Mouse (Mus musculus) urinary bladder, postnatal 25 days (tissue): ENCODE measurements around the gene Rad1.
"Not testable (repeated sequence)": the region's sequence is repeated elsewhere in the genome, so short reads cannot be mapped to it uniquely, and the experiment has no call there.

Source experiments
- DNase-seq: peaks from one replicate; pipeline ENCODE4 v3.0.0; 2022; ENCODE audit warnings: low spot score

The Rad1 gene

DNA sequence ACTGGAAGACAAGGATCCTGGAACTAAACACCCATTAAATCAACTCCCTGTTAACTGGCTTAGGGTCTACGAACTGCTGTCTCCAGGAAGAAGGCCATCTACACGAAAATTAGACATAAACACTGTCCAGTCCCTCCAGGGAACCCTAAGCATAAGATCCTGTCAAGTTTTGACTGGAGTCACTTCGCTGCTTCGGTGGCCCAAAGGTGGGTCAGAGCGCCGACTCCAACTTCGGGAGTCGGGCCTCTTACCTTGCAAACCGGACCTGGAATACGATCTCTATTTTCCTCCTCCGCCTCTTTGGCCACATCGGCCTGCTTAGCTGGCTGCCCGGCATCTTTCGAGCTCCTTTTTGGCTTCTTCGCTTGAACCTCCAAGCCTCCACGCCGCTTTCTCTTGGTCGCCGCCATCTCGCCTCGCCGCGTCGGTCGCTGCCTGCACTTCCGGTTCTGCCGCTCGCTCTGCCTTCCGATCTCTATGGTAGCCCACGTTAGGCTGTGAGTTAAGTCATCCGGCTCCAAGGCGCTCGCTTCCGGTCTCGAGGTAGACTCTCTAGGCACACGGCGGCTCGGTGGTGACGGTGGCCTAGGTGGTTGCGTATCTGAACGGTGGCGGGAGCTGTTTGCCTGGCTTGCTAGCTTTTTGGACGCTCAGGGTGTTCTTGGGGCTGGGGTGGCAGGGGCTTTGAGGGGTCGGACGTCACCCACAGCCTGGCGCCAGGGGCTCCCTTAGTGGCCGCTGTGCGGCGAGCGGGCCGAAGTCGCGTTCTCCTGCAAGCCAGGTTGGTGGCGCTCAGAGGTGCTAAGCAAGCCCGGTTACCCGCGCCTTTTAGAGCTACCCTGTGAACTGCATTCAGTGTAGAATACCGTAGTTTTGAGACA lies at the start of gene Rad1, which contains the start of gene Brix1:
Gene Rad1 (plus strand): TSS at position 535 of the 881 bp plus-strand sequence.
Gene Brix1 (minus strand): TSS at position 464 of the 881 bp plus-strand sequence.
- peak; percentile 89 for DNase-seq

GRCm38 (mm10) chr15:10436893-10437292 lies 48.9 kb upstream of the Rad1 start:
- no peak for DNase-seq

DNA sequence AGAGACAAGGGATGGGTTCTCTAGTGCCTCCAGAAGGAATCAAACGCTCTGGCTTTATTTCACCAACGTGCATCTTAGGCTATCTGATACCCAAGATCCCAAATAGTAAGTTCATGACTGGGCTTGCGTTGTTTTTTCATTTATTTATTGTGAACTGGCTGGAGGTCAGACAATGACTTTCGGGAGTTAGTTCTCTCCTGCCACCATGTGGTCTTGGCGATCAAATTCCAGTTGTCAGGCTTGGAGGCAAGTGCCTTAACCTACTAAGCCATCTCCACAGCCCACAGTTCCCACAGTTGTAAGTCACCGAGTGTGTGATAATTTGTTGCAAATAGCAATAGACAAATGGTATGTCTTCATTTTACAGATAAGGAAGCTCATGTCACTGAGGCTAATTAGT lies 45.9 kb upstream of the Rad1 start:
- DNase-seq, result no peak

DNA sequence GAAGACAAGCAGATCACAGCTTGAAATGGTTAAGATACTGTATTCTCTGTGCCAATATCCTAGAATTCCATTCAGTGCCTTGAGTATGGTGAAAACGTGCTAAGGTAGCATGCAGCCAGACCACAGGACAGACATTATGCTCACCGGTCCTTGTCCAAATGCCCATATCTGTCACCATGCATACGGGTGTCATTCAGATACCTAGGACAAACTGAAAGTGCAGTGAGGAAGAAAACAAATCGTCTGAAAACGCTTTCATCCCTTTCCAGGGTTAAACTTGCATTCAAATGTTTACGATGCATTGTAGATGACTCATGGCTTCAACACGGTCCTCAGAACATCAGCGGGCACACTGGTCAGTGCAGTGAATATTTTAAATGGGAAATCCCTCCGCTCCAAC lies 44.3 kb upstream of the Rad1 start:
- DNase-seq, result no peak

GRCm38 (mm10) chr15:10442275-10442674 lies 43.5 kb upstream of the Rad1 start:
- DNase-seq, result no peak

DNA sequence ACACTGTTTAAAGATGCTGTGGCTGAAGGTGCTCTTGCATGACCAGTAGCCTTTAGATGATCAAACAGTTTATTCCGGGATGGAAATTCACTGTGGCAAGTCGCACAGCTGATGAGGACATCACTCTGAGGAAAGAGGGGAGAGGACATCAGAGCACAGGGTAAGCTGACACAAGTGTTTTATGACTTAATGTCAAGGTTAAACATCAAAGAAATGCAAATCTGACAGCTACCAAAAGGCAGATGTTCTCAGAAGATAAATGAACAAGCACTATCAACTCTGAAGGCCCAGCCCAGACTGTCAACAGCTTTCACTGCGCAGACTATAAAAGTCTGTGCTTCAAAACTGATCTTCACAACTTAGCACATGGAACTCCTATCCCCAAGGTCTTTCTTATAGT lies 38.7 kb upstream of the Rad1 start:
- no peak for DNase-seq

GRCm38 (mm10) chr15:10460986-10461385 lies 24.8 kb upstream of the Rad1 start:
- no peak for DNase-seq

- DNase-seq, result no peak
These were observed 22.3 kb upstream of the Rad1 start for GRCm38 (mm10) chr15:10463555-10463954.

DNA sequence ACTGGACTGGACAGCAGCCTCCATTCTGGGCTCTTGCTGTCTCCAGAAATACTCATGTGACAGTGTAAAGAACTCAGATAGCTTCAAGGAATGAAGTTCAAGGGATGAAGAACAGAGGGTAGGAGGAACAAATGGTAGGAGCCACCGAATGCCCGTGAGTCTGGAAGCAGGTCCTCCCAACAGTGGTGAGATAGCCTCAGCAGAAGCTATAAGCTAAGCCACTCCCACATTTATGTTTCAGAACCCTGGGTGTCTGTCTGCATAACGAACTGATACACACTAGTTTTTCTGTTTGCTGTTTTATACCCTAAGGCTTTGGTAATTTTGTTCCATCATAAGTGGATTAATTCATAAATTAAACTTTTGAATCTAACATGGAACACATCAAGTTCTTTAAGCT lies 21.1 kb upstream of the Rad1 start:
- DNase-seq, result no peak

GRCm38 (mm10) chr15:10468761-10469160 lies 17.1 kb upstream of the Rad1 start:
- DNase-seq, result no peak

GRCm38 (mm10) chr15:10469641-10470150 lies 16.1 kb upstream of the Rad1 start:
- DNase-seq, result no peak

GRCm38 (mm10) chr15:10470151-10470831 lies 15.5 kb upstream of the Rad1 start, which contains the start of gene Dnajc21:
TSS of gene Dnajc21 (minus strand) at chr15:10470516.
- peak; percentile 81 for DNase-seq

- DNase-seq, result no peak
These were observed 14.9 kb upstream of the Rad1 start for GRCm38 (mm10) chr15:10470941-10471340.

- DNase-seq, result no peak
These were observed 584 bp downstream of the Rad1 start for GRCm38 (mm10) chr15:10486365-10486839.

DNA sequence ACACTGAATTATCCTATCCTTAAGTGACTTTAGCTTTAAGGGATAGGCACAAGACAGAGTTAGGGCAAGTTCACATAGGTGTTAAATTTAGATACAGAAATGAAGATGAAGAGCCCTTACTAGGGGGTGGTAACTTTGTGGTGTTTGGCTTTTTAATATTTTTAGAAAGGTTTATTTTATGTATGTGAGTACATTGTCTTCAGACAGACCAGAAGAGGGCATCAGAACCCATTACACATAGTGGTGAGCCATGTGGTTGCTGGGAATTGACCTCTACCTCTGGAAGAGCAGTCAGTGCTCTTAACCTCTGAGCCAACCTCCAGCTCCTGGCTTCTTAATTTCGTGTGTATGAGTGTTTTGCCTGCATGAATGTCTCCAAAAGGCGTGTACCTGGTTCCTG lies 1.4 kb downstream of the Rad1 start:
- no peak for DNase-seq

- no peak for DNase-seq
These were observed 4.3 kb downstream of the Rad1 start for GRCm38 (mm10) chr15:10490101-10490500.

GRCm38 (mm10) chr15:10495944-10496343 lies 10.1 kb downstream of the Rad1 start:
- DNase-seq, result no peak

- DNase-seq, result not testable (repeated sequence)
These were observed 10.9 kb downstream of the Rad1 start for GRCm38 (mm10) chr15:10496696-10497095.

DNA sequence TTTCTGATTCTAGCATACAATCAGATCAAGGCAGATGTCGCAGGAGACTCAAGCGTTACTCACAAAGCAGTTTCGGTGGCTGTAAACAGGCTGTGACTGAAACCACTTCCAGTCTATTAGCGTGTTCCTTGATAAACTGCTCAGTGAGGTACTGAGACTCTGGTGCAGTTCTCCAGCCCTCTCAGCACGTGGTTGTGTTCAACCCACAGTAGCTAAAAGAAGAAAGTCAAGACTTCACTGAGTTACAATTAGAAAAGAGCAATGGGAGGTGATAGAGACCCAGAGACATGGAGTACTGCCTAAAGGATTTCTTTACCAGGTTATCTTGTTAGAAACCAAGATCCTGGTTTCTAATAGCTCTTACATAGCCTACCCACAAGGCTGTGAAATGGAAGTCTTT lies 13.8 kb downstream of the Rad1 start:
- DNase-seq, result no peak

DNA sequence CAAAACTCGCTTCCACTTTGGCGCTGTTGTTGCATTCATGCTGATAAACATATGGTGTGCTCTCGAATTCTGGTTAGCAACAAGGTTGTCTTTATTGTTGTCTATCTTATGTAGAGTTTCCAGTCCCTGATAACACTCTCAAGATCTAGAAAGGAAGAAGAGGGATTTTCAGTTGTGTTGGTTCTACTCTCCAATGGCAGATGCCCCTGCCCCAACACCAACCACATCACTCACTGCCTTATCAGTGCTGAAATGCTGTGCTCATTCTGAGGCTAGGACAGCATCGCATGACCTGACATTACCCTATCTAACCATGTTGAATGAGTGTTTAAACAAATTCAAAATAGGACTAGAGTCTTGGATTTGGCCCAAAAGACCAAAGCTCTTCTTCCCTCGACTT lies 14.2 kb downstream of the Rad1 start:
- no peak for DNase-seq

DNA sequence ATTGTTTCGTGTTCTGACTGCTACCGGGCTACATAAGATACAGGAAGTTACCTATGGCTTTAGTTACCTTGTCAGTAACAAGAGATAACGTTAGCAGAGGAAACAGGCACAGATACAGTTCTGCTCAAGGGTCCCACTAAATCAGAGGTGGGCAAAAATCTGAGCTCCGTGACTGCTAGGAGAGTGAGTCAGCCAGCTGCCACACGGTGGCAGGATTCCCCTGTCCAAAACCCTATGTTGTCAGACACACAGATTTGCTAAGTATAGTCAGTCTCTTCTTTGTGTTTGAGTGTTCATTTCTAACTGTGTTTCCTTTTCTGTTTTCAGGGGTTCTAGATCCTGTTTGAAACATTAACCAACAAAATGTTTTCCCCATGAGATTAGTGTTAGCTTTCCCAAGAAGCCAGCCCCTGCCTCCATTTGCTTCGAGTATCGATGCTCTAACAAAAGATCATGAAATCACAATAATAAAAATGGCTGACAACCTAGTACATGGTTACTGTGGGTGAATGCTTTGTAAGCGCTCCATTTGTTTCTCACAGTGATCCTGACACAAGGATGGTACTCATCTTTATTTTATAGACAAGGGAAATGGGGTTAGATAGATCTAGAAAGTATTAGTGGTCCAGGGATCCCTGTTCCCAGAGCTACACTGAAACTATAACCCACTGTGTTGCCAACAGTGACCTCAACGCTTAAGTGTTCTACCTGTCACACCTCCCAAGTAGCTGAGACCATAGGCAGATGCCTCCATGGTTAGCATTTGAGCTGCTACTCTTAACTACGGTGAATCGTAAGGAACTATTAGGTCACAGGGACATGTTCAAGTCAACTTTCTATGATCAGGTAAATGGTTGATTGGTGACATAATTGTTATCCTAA lies 15.3 kb downstream of the Rad1 start:
- DNase-seq, result peak; percentile 37

- DNase-seq, result no peak
These were observed 20.3 kb downstream of the Rad1 start for GRCm38 (mm10) chr15:10506099-10506498.
